ENCODE assay signal across 24 mouse cellular contexts in the genomic region with DNA sequence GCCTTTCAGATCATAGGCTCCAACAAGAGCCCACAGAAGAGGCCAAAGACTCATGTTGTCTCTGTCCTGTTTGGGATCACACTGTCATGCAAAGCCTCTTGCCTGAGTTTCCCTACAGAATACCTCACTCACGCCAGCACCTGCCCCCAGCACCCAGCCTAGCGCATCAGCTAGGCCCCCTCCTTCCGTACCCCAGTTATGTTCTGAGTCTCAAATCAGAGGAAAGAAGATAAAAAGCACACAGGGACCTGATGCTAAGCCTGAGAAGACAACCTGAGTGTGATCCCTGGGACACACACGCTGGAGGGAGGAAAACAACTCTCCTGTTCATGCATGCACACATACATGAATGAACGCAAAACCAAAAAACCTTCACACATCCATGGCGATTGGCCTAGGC. TPM values are rescaled to one million over a fixed set of nuclear protein-coding genes. Genes with fewer than 3 reads are reported as not detected.
A peak's percentile ranks its signal among the peaks of the same experiment; 100 is the strongest.
DNase-seq lines count a peak whose midpoint lies in the region; TF ChIP-seq lines count a peak whose summit lies in the region.
"Had no signal": no experiment of that assay in that cellular context is flagged by ENCODE, and none has a peak within 500 bp of the region (broad histone marks: within the 10 kb centered on the region; RNA-seq: fewer than 3 reads in every experiment).

No protein-coding gene starts in this region.

- DNase-seq in adrenal gland, postnatal 14 days: peak; percentile 4
- DNase-seq in adrenal gland, postnatal 25 days: no peak
- DNase-seq in spleen, adult 2 months (ENCODE audit: low read depth in 1 of 2, low spot score in 2 of 2): no peak
- no peak for DNase-seq in spleen, postnatal 4 days (ENCODE audit: low spot score in 2 of 2)
- peak; percentile 46 for DNase-seq in thymus, postnatal 0 days (ENCODE audit: low spot score)
- DNase-seq in thymus, postnatal 36 days: peak; percentile 59 to 61
- DNase-seq in cerebellum, postnatal 36 days: no peak
- no peak for DNase-seq in testis, postnatal 10 days (ENCODE audit: low spot score)
- DNase-seq: adrenal gland, postnatal 10 days; cerebellum, adult 11-12 months; cerebellum, adult 9-10 months; cerebellum, postnatal 14 days; forebrain, postnatal 0 days; gastrocnemius, adult 2 months; gastrocnemius, postnatal 14 days; heart, adult 18-20 months; heart, postnatal 36 days had no signal

- TF ChIP-seq CTCF in spleen, adult 2 months (IDR thresholded peaks at IDR 0.05; ENCODE audit: extremely low read depth, insufficient read depth, insufficient read length, insufficient replicate concordance): no peak

- peak overlapping the region; percentile 73; the same call in 1 of the 2 replicates for H3K4me3 ChIP-seq in spleen, adult 2 months (ENCODE audit: extremely low read depth, insufficient read depth, insufficient read length)
- H3K4me3 ChIP-seq: embryonic facial prominence, embryonic 12.5 days; embryonic facial prominence, embryonic 15.5 days; gastrocnemius, adult 2 months; heart, embryonic 12.5 days; heart, embryonic 15.5 days; hindbrain, embryonic 10.5 days; hindbrain, embryonic 13.5 days had no signal

- H3K36me3 ChIP-seq in spleen, adult 2 months (ENCODE audit: control insufficient read depth, insufficient read depth, low read length): no peaks in the 10 kb centered on the region; the same call in 1 of the 2 replicates
- H3K36me3 ChIP-seq: embryonic facial prominence, embryonic 12.5 days; embryonic facial prominence, embryonic 15.5 days; G1E; heart, embryonic 15.5 days; hindbrain, embryonic 13.5 days had no signal

- TF ChIP-seq POLR2A in spleen, adult 2 months (IDR thresholded peaks at IDR 0.05; ENCODE audit: low read depth, low read length): no peak

- H3K27ac ChIP-seq in spleen, adult 2 months (ENCODE audit: insufficient read depth, low read length): peak overlapping the region; percentile 92
- H3K27ac ChIP-seq: embryonic facial prominence, embryonic 12.5 days; embryonic facial prominence, embryonic 15.5 days; gastrocnemius, adult 2 months; heart, embryonic 15.5 days; hindbrain, embryonic 10.5 days; hindbrain, embryonic 13.5 days had no signal

- peaks cover 10% of the 10 kb centered on the region for H3K27me3 ChIP-seq in spleen, adult 2 months (ENCODE audit: control insufficient read depth, insufficient read depth, low read length)
- H3K27me3 ChIP-seq: heart, embryonic 12.5 days had no signal

- H3K4me1 ChIP-seq in spleen, adult 2 months (ENCODE audit: control insufficient read depth, insufficient read depth, insufficient read length): peaks cover 11% of the 10 kb centered on the region; the same call in 1 of the 2 replicates

- WGBS in spleen, adult 2 months: 81% methylated on average over 6 of the region's 6 CpGs

RNA-seq across cellular contexts. Expression of a gene that starts 3.8 kb away (rescaled TPM):
- 41.6 and 78.5 TPM in 2 replicates for total RNA-seq in adrenal gland, postnatal 14 days (2021)
- total RNA-seq in adrenal gland, postnatal 25 days (2021): 38.8 and 41.3 TPM in 2 replicates
- 139 and 165 TPM in 2 replicates for polyA plus RNA-seq in spleen, adult 2 months (2012; rRNA removed)
- 1,084 and 1,272 TPM in 2 replicates for polyA plus RNA-seq in thymus, postnatal 0 days (2015; fragmentation: Nextera tagmentation; extraction: Ambion mirVana)
- total RNA-seq: G1E had no signal
- polyA plus RNA-seq: G1E had no signal

RNA-seq across cellular contexts. Expression of a gene that starts 47.2 kb away (rescaled TPM):
- total RNA-seq in adrenal gland, postnatal 14 days (2021): 321 and 322 TPM in 2 replicates
- 448 and 476 TPM in 2 replicates for total RNA-seq in adrenal gland, postnatal 25 days (2021)
- polyA plus RNA-seq in spleen, adult 2 months (2012; rRNA removed): 4.5 and 6.3 TPM in 2 replicates
- 1,041 and 1,103 TPM in 2 replicates for polyA plus RNA-seq in thymus, postnatal 0 days (2015; fragmentation: Nextera tagmentation; extraction: Ambion mirVana)

Comparison
In these comparisons a context has a peak if more than half of its experiments do, and no peak if none do; other contexts are left out.
1. DNase-seq: peak in adrenal gland, postnatal 14 days (single experiment), thymus, postnatal 0 days (single experiment) and thymus, postnatal 36 days (2 of 2); none in adrenal gland, postnatal 25 days (single experiment), spleen, adult 2 months (0 of 2), spleen, postnatal 4 days (0 of 2), cerebellum, postnatal 36 days (0 of 2) and testis, postnatal 10 days (single experiment).